Mouse (Mus musculus) embryonic facial prominence, embryonic 13.5 days (tissue): ENCODE measurements around the gene Tec. TPM values are rescaled to one million over a fixed set of nuclear protein-coding genes. Genes with fewer than 3 reads are reported as not detected.

Experiments used
- ATAC-seq: fragments of 200-750 bp; cut with Nextera tagmentation; 2 replicates; pipeline ENCODE4 v1.8.0; 2017; ENCODE audit warnings: low read depth; ENCODE audit not compliant: insufficient number of reproducible peaks, insufficient read depth, low FRiP score, low TSS enrichment
- H3K27ac ChIP-seq: fragments of 300-500 bp; sonication (generic); 2 replicates; pipeline ENCODE4 v1.5.1; 2015; ENCODE audit warnings: moderate library complexity, mild to moderate bottlenecking, inconsistent platforms
- H3K27me3 ChIP-seq: fragments of 300-500 bp; sonication (generic); 2 replicates; pipeline ENCODE4 v1.6.1; 2015; ENCODE audit warnings: mild to moderate bottlenecking, inconsistent platforms
- H3K36me3 ChIP-seq: fragments of 300-500 bp; sonication (generic); 2 replicates; pipeline ENCODE4 v1.6.1; 2015; ENCODE audit warnings: mild to moderate bottlenecking, inconsistent platforms
- H3K4me1 ChIP-seq: fragments of 300-500 bp; sonication (generic); 2 replicates; pipeline ENCODE4 v1.6.1; 2015; ENCODE audit warnings: inconsistent platforms
- H3K4me2 ChIP-seq: fragments of 300-500 bp; sonication (generic); 2 replicates; pipeline ENCODE4 v1.6.1; 2015; ENCODE audit warnings: moderate library complexity, mild to moderate bottlenecking, inconsistent platforms
- H3K4me3 ChIP-seq: fragments of 300-500 bp; sonication (generic); 2 replicates; pipeline ENCODE4 v1.5.1; 2015; ENCODE audit warnings: mild to moderate bottlenecking, inconsistent platforms
- H3K9ac ChIP-seq: fragments of 300-500 bp; sonication (generic); 2 replicates; pipeline ENCODE4 v1.6.1; 2015; ENCODE audit warnings: mild to moderate bottlenecking, inconsistent platforms
- H3K9me3 ChIP-seq: fragments of 300-500 bp; sonication (generic); 2 replicates; pipeline ENCODE4 v1.6.1; 2016; ENCODE audit warnings: inconsistent platforms
- WGBS: fragments of 180-500 bp; shearing (Covaris S2); methylation state at CpG from one replicate; pipeline ENCODE4 v1.1.7; 2015; ENCODE audit warnings: mixed read lengths; 5-methylcytosine and 5-hydroxymethylcytosine counted together
- polyA plus RNA-seq: library from polyadenylated mRNA; unstranded; fragments of >200 nt; fragmentation: Nextera tagmentation; extraction: Ambion mirVana; gene quantifications from 2 replicates; pipeline ENCODE4 v1.2.1, GENCODE M21; 2015

The Tec gene
- polyA plus RNA-seq, 1 experiment from 2014 or later = 4.1 TPM

- WGBS = 85% methylated on average over 5 of the region's 5 CpGs
- no peaks in the 10 kb centered on the region for H3K9me3 ChIP-seq
- H3K36me3 ChIP-seq = no peaks in the 10 kb centered on the region
- no peak overlapping the region for H3K27ac ChIP-seq
- H3K9ac ChIP-seq = no peak overlapping the region
- ATAC-seq = no peak
- H3K4me3 ChIP-seq = no peak overlapping the region
- no peaks in the 10 kb centered on the region for H3K27me3 ChIP-seq
- peaks cover 12% of the 10 kb centered on the region for H3K4me1 ChIP-seq
- no peak overlapping the region for H3K4me2 ChIP-seq
Observed at GRCm38 (mm10) chr5:72761758-72762157, 106.5 kb downstream of the Tec start.

- Histone ChIP-seq H3K36me3 (no peaks in the 10 kb centered on the region), H3K27me3 (no peaks in the 10 kb centered on the region), H3K27ac (no peak overlapping the region), H3K4me1 (peaks cover 12% of the 10 kb centered on the region), H3K4me2 (no peak overlapping the region), H3K4me3 (no peak overlapping the region), H3K9me3 (no peaks in the 10 kb centered on the region), H3K9ac (no peak overlapping the region)
- no peak for ATAC-seq
- WGBS = 75% methylated on average over 5 of the region's 5 CpGs
Observed at GRCm38 (mm10) chr5:72761237-72761636, 107.0 kb downstream of the Tec start.

GRCm38 (mm10) chr5:72758925-72759924, 109.1 kb downstream of the Tec start:
- Histone ChIP-seq H3K9me3 (no peaks in the 10 kb centered on the region), H3K27me3 (no peaks in the 10 kb centered on the region), H3K36me3 (no peaks in the 10 kb centered on the region), H3K4me1 (peaks cover 12% of the 10 kb centered on the region), H3K4me3 (no peak overlapping the region), H3K4me2 (no peak overlapping the region), H3K27ac (no peak overlapping the region), H3K9ac (no peak overlapping the region)
- WGBS = 65% methylated on average over 13 of the region's 13 CpGs
- ATAC-seq = no peak

- no peak overlapping the region for H3K4me2 ChIP-seq
- ATAC-seq = no peak
- H3K9ac ChIP-seq = no peak overlapping the region
- peaks cover 12% of the 10 kb centered on the region for H3K4me1 ChIP-seq
- H3K27me3 ChIP-seq = no peaks in the 10 kb centered on the region
- H3K27ac ChIP-seq = no peak overlapping the region
- no peaks in the 10 kb centered on the region for H3K36me3 ChIP-seq
- 80% methylated on average over 18 of the region's 18 CpGs for WGBS
- no peaks in the 10 kb centered on the region for H3K9me3 ChIP-seq
- no peak overlapping the region for H3K4me3 ChIP-seq
Observed at GRCm38 (mm10) chr5:72757155-72757773, 111.0 kb downstream of the Tec start.

- WGBS = 87% methylated on average over 8 of the region's 8 CpGs
- Histone ChIP-seq H3K27ac (no peak overlapping the region), H3K4me2 (no peak overlapping the region), H3K4me1 (peaks cover 12% of the 10 kb centered on the region), H3K9me3 (no peaks in the 10 kb centered on the region), H3K27me3 (no peaks in the 10 kb centered on the region), H3K36me3 (no peaks in the 10 kb centered on the region), H3K4me3 (no peak overlapping the region), H3K9ac (no peak overlapping the region)
- no peak for ATAC-seq
Observed at GRCm38 (mm10) chr5:72755941-72756340, 112.3 kb downstream of the Tec start.

- Histone ChIP-seq H3K27ac (no peak overlapping the region), H3K9ac (no peak overlapping the region), H3K36me3 (no peaks in the 10 kb centered on the region), H3K9me3 (no peaks in the 10 kb centered on the region), H3K27me3 (no peaks in the 10 kb centered on the region), H3K4me1 (peaks cover 12% of the 10 kb centered on the region), H3K4me2 (no peak overlapping the region), H3K4me3 (no peak overlapping the region)
- WGBS = 85% methylated on average over 2 of the region's 2 CpGs
- no peak for ATAC-seq
Observed at GRCm38 (mm10) chr5:72755035-72755434, 113.2 kb downstream of the Tec start.

GRCm38 (mm10) chr5:72752585-72752984, 115.7 kb downstream of the Tec start, which contains the start of gene Txk:
Txk (minus strand) TSS chr5:72752777.
- Histone ChIP-seq H3K27me3 (no peaks in the 10 kb centered on the region), H3K4me2 (no peak within 1 kb of the TSS), H3K9ac (no peak within 1 kb of the TSS), H3K36me3 (no peaks in the 10 kb centered on the region), H3K4me1 (0 out of 2 replicates have a peak, but pooled peaks cover under 1% of the 10 kb centered on the region), H3K9me3 (no peaks in the 10 kb centered on the region), H3K4me3 (no peak within 1 kb of the TSS), H3K27ac (no peak within 1 kb of the TSS)
- 85% methylated on average over 5 of the region's 5 CpGs for WGBS
- no peak for ATAC-seq

GRCm38 (mm10) chr5:72751056-72751758, 117.1 kb downstream of the Tec start:
- no peak overlapping the region for H3K27ac ChIP-seq
- no peak overlapping the region for H3K4me3 ChIP-seq
- no peaks in the 10 kb centered on the region for H3K27me3 ChIP-seq
- no peaks in the 10 kb centered on the region for H3K9me3 ChIP-seq
- H3K9ac ChIP-seq = no peak overlapping the region
- WGBS = 82% methylated on average over 7 of the region's 7 CpGs
- H3K4me1 ChIP-seq = no peaks in the 10 kb centered on the region
- no peak overlapping the region for H3K4me2 ChIP-seq
- no peaks in the 10 kb centered on the region for H3K36me3 ChIP-seq
- ATAC-seq = no peak

- Histone ChIP-seq H3K9ac (no peak overlapping the region), H3K9me3 (no peaks in the 10 kb centered on the region), H3K4me3 (no peak overlapping the region), H3K27me3 (no peaks in the 10 kb centered on the region), H3K27ac (no peak overlapping the region), H3K4me2 (no peak overlapping the region), H3K36me3 (no peaks in the 10 kb centered on the region), H3K4me1 (no peaks in the 10 kb centered on the region)
- no peak for ATAC-seq
- WGBS = 73% methylated on average over 5 of the region's 5 CpGs
Observed at GRCm38 (mm10) chr5:72750226-72750625, 118.1 kb downstream of the Tec start.

- H3K9me3 ChIP-seq = no peaks in the 10 kb centered on the region
- no peak overlapping the region for H3K9ac ChIP-seq
- H3K36me3 ChIP-seq = no peaks in the 10 kb centered on the region
- no peak overlapping the region for H3K4me3 ChIP-seq
- no peaks in the 10 kb centered on the region for H3K4me1 ChIP-seq
- H3K27me3 ChIP-seq = no peaks in the 10 kb centered on the region
- H3K4me2 ChIP-seq = no peak overlapping the region
- WGBS = 83% methylated on average over 7 of the region's 7 CpGs
- no peak for ATAC-seq
- no peak overlapping the region for H3K27ac ChIP-seq
Observed at GRCm38 (mm10) chr5:72748659-72749265, 119.5 kb downstream of the Tec start.

GRCm38 (mm10) chr5:72747384-72747783, 120.9 kb downstream of the Tec start:
- ATAC-seq = no peak
- Histone ChIP-seq H3K4me3 (no peak overlapping the region), H3K36me3 (no peaks in the 10 kb centered on the region), H3K4me2 (no peak overlapping the region), H3K9me3 (no peaks in the 10 kb centered on the region), H3K27me3 (no peaks in the 10 kb centered on the region), H3K9ac (no peak overlapping the region), H3K27ac (no peak overlapping the region), H3K4me1 (no peaks in the 10 kb centered on the region)
- WGBS = 74% methylated on average over 4 of the region's 4 CpGs
